Mouse (Mus musculus) heart, embryonic 15.5 days (tissue): ENCODE data around the gene Zfp286. TPM values are rescaled to one million over a fixed set of nuclear protein-coding genes. Genes with fewer than 3 reads are reported as not detected.
"Not testable (repeated sequence)": the region's sequence is repeated elsewhere in the genome, so short reads cannot be mapped to it uniquely, and the experiment has no call there.

ENCODE experiments used
- ATAC-seq: fragments of 200-750 bp; cut with Nextera tagmentation; replicated peaks from 2 replicates; pipeline ENCODE4 v1.8.0; 2017; ENCODE audit warnings: low read depth, moderate TSS enrichment; ENCODE audit not compliant: insufficient number of reproducible peaks, insufficient read depth, low FRiP score
- H3K27ac ChIP-seq: fragments of 300-500 bp; sonication (generic); 2 replicates; pipeline ENCODE4 v1.5.1; 2015; ENCODE audit warnings: mild to moderate bottlenecking, inconsistent platforms
- H3K27me3 ChIP-seq: fragments of 300-500 bp; sonication (generic); 2 replicates; pipeline ENCODE4 v1.6.1; 2015; ENCODE audit warnings: inconsistent platforms
- H3K36me3 ChIP-seq: fragments of 300-500 bp; sonication (generic); 2 replicates; pipeline ENCODE4 v1.6.1; 2015; ENCODE audit warnings: mild to moderate bottlenecking, inconsistent platforms
- H3K4me1 ChIP-seq: fragments of 300-500 bp; sonication (generic); replicated peaks from 2 replicates; pipeline ENCODE4 v1.6.1; 2015; ENCODE audit warnings: inconsistent platforms
- H3K4me2 ChIP-seq: fragments of 300-500 bp; sonication (generic); 2 replicates; pipeline ENCODE4 v1.6.1; 2015; ENCODE audit warnings: inconsistent platforms, mild to moderate bottlenecking, moderate library complexity
- H3K4me3 ChIP-seq: fragments of 300-500 bp; sonication (generic); 2 replicates; pipeline ENCODE4 v1.5.1; 2015; ENCODE audit warnings: mild to moderate bottlenecking, inconsistent platforms
- H3K9ac ChIP-seq: fragments of 300-500 bp; sonication (generic); 2 replicates; pipeline ENCODE4 v1.6.1; 2015; ENCODE audit warnings: mild to moderate bottlenecking, inconsistent platforms
- H3K9me3 ChIP-seq: fragments of 300-500 bp; sonication (generic); replicated peaks from 2 replicates; pipeline ENCODE4 v1.6.1; 2016; ENCODE audit warnings: inconsistent platforms
- WGBS: fragments of 180-500 bp; shearing (Covaris S2); methylation state at CpG from one replicate; pipeline ENCODE4 v1.1.7; 2015; ENCODE audit warnings: mixed read lengths; 5-methylcytosine and 5-hydroxymethylcytosine counted together
- polyA plus RNA-seq: library from polyadenylated mRNA; unstranded; fragments of >200 nt; fragmentation: Nextera tagmentation; extraction: Ambion mirVana; gene quantifications from 2 replicates; pipeline ENCODE4 v1.2.1, GENCODE M21; 2015

Zfp286 gene
- polyA plus RNA-seq, 1 experiment from 2014 or later: 9.3 TPM

DNA sequence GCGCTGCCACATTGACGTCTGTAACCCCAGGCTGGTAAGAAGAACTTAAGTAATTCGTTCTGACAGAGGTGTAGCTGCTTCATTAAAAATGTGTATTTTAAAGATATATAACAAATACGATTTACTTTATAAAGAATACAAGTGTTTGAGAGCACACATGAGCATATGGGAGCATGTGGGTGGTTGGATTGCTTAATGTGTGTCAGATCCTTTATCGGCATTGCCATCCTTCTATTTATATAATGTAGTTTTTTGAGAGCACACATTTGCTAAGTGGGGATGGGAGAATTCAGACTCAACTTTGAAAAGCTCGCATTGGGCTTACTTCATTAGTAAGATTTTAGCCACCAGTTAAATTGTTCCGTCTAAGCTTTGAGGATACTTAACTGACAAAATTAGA is 12.8 kb downstream of the Zfp286 start:
- Histone ChIP-seq H3K27ac (no peak overlapping the region), H3K4me3 (no peak overlapping the region), H3K36me3 (peaks cover 35% of the 10 kb centered on the region), H3K4me1 (no peaks in the 10 kb centered on the region), H3K27me3 (no peaks in the 10 kb centered on the region), H3K9ac (no peak overlapping the region), H3K4me2 (no peak overlapping the region), H3K9me3 (peaks cover 38% of the 10 kb centered on the region)
- no peak for ATAC-seq
- 88% methylated on average over 7 of the region's 7 CpGs for WGBS

- peak overlapping the region; percentile 9 for H3K4me2 ChIP-seq
Measured at GRCm38 (mm10) chr11:62760755-62761457, 28.4 kb downstream of the Zfp286 start.

DNA sequence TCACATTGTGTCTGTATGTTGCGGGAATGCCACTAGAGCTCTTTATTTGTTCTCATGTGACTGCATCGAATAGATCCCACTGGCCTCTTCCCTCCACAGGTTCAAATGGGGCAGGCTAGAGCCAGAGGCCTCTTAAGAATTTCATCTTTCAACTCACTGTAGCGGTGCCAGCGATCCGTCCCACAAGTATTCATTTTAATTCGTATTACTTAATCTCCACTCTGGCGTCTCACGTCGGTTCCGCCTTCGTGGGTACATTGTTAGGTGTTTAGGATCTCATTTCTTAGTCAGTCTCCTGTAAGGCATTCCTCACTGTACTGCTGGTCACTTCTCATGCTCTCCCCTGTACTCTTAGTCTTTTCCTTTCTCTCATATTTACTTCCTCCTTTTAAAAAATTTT is 30.8 kb downstream of the Zfp286 start:
- Histone ChIP-seq H3K4me2 (no peak overlapping the region), H3K9ac (no peak overlapping the region), H3K4me1 (peaks cover 17% of the 10 kb centered on the region), H3K4me3 (no peak overlapping the region), H3K36me3 (no peaks in the 10 kb centered on the region), H3K9me3 (no peaks in the 10 kb centered on the region), H3K27ac (no peak overlapping the region), H3K27me3 (peaks cover 13% of the 10 kb centered on the region)
- 84% methylated on average over 11 of the region's 11 CpGs for WGBS
- no peak for ATAC-seq

More at GRCm38 (mm10) chr11:62760755-62761457, 28.4 kb downstream of the Zfp286 start:
- H3K27me3 ChIP-seq: peaks cover 10% of the 10 kb centered on the region
- no peaks in the 10 kb centered on the region for H3K9me3 ChIP-seq
- H3K9ac ChIP-seq: no peak overlapping the region
- H3K36me3 ChIP-seq: no peaks in the 10 kb centered on the region
- ATAC-seq: no peak
- peaks cover 17% of the 10 kb centered on the region for H3K4me1 ChIP-seq
- 63% methylated on average over 9 of the region's 9 CpGs for WGBS
- no peak overlapping the region for H3K27ac ChIP-seq
- H3K4me3 ChIP-seq: no peak overlapping the region

DNA sequence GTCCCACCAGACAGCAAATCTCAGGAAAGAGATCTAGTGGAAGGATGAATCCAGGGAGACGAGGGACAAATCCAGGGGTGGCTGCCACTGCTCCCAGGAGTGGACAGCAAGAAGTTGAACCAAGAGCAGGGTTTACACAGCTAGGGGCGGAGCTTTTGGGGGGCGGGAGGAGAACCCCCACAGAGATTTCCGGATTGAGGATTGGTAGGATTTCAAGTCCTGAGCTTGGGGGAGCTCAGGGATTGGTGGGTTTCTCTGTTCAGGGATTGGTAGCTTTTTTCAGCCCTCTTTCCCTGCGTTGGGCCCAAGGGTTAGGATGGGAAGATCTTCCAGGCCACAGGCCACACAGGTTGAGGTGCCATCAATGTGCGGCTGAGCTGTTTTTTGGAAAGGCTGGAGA is 31.4 kb downstream of the Zfp286 start:
- H3K27me3 ChIP-seq: peaks cover 13% of the 10 kb centered on the region
- no peak overlapping the region for H3K9ac ChIP-seq
- H3K9me3 ChIP-seq: no peaks in the 10 kb centered on the region
- H3K27ac ChIP-seq: no peak overlapping the region
- ATAC-seq: no peak
- WGBS: 80% methylated on average over 6 of the region's 6 CpGs
- peaks cover 17% of the 10 kb centered on the region for H3K4me1 ChIP-seq
- no peak overlapping the region for H3K4me2 ChIP-seq
- no peak overlapping the region for H3K4me3 ChIP-seq
- no peaks in the 10 kb centered on the region for H3K36me3 ChIP-seq

- Histone ChIP-seq H3K4me3 (peak overlapping the region; percentile 24), H3K9me3 (no peaks in the 10 kb centered on the region), H3K36me3 (no peaks in the 10 kb centered on the region), H3K27ac (no peak overlapping the region), H3K4me1 (peaks cover 17% of the 10 kb centered on the region), H3K9ac (0 out of 2 replicates have a peak overlapping the region, but pooled peaks have one; percentile 26), H3K27me3 (peaks cover 18% of the 10 kb centered on the region), H3K4me2 (peak overlapping the region; percentile 51)
- WGBS: 4% methylated on average over 7 of the region's 7 CpGs
- 0 out of 2 replicates have a peak, but pooled peaks have one; percentile 28 for ATAC-seq
Measured at GRCm38 (mm10) chr11:62757143-62757507, 32.1 kb downstream of the Zfp286 start.

DNA sequence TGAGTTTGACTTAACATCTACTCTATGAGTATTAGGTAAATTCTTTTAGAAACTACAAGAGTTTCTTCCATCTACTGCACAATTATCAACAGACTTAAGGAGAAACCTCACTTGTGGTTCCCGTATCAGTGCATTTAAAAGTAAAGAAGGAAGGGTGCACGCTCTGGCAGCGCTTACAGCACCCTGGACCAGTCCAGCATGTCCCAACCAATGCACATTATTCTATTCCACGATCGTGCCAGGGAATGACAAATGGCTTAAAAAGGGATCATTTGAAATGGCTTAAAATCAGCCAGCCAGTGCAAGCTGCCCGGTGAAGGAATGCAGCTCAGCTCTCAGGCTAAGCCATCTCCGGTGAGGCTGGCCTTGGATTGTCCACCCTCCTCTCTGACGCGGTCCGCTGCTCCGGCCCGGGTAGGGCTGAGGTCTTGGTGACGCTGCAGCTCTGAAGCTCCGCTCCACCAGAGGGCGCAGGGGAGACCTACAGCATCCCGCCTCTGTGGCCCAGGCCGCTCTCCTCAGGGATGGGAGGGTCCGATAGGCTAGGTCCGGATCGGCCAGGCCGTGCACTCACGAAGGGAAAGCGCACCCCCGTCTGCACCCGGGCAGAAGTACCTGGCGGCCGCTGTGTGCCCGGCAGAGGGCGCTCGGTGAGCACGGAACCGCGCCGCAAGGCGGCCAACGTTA is 32.7 kb downstream of the Zfp286 start:
- peak; percentile 100 for ATAC-seq

GRCm38 (mm10) chr11:62752780-62753179 is 36.5 kb downstream of the Zfp286 start, which contains the start of gene Gm10428:
Gene Gm10428, plus strand, starts transcription at chr11:62753100.
- 0 out of 2 replicates have a peak, but pooled peaks cover 3% of the 10 kb centered on the region for H3K4me1 ChIP-seq
- WGBS: 81% methylated on average over 8 of the region's 8 CpGs
- no peak within 1 kb of the TSS for H3K9ac ChIP-seq
- H3K36me3 ChIP-seq: no peaks in the 10 kb centered on the region
- no peaks in the 10 kb centered on the region for H3K9me3 ChIP-seq
- no peak for ATAC-seq
- H3K27me3 ChIP-seq: peaks cover 21% of the 10 kb centered on the region
- no peak within 1 kb of the TSS for H3K27ac ChIP-seq
- no peak within 1 kb of the TSS for H3K4me2 ChIP-seq
- H3K4me3 ChIP-seq: no peak within 1 kb of the TSS

More for the DNA sequence above, 32.7 kb downstream of the Zfp286 start:
- no peaks in the 10 kb centered on the region for H3K36me3 ChIP-seq
- H3K9ac ChIP-seq: 0 out of 2 replicates have a peak overlapping the region, but pooled peaks have one; percentile 26
- no peaks in the 10 kb centered on the region for H3K9me3 ChIP-seq
- WGBS: 8% methylated on average over 36 of the region's 36 CpGs
- peak overlapping the region; percentile 24 for H3K4me3 ChIP-seq
- peaks cover 20% of the 10 kb centered on the region for H3K27me3 ChIP-seq
- H3K4me1 ChIP-seq: peaks cover 11% of the 10 kb centered on the region
- peak overlapping the region; percentile 51 for H3K4me2 ChIP-seq
- H3K27ac ChIP-seq: no peak overlapping the region

- Histone ChIP-seq H3K36me3 (no peaks in the 10 kb centered on the region), H3K27ac (no peak overlapping the region), H3K9ac (no peak overlapping the region), H3K4me3 (no peak overlapping the region), H3K9me3 (no peaks in the 10 kb centered on the region), H3K4me1 (0 out of 2 replicates have a peak, but pooled peaks cover 3% of the 10 kb centered on the region), H3K27me3 (peaks cover 18% of the 10 kb centered on the region), H3K4me2 (no peak overlapping the region)
- 62% methylated on average over 11 of the region's 11 CpGs for WGBS
- ATAC-seq: no peak
Measured at GRCm38 (mm10) chr11:62752191-62752590, 37.1 kb downstream of the Zfp286 start.

GRCm38 (mm10) chr11:62749445-62749844 is 39.8 kb downstream of the Zfp286 start:
- ATAC-seq, H3K4me2 ChIP-seq, H3K9me3 ChIP-seq, H3K27ac ChIP-seq, H3K4me1 ChIP-seq, H3K4me3 ChIP-seq, H3K9ac ChIP-seq, H3K36me3 ChIP-seq: not testable (repeated sequence)
- 81% methylated on average over 13 of the region's 13 CpGs for WGBS
- H3K27me3 ChIP-seq: peaks cover 23% of the 10 kb centered on the region

DNA sequence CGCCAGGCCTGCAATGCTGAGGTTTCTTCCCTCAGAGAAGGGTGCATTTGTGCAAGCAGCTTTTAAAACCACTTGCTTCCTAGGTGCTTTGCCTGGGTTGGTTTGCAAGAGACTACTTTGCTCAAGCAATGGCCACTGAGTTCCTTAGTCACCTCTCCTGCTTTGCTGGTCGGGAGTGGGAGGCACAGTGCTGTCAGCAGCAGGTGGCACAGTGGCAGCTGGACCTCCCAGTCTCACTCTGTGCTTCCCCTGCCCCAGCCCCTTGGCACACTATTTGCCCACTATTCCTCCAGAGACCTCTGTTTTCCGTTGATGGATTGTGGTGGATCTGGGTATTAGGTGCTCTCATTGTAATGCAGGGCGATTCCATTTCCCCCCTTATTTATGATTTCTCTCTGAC is 41.2 kb downstream of the Zfp286 start:
- Histone ChIP-seq H3K27ac (no peak overlapping the region), H3K9ac (no peak overlapping the region), H3K36me3 (no peaks in the 10 kb centered on the region), H3K4me3 (no peak overlapping the region), H3K9me3 (no peaks in the 10 kb centered on the region), H3K4me1 (peaks cover 8% of the 10 kb centered on the region), H3K4me2 (no peak overlapping the region), H3K27me3 (peaks cover 23% of the 10 kb centered on the region)
- WGBS: 73% methylated on average over 4 of the region's 4 CpGs
- no peak for ATAC-seq

- no peaks in the 10 kb centered on the region for H3K36me3 ChIP-seq
- H3K4me3 ChIP-seq: no peak overlapping the region
- H3K4me1 ChIP-seq: peaks cover 8% of the 10 kb centered on the region
- H3K4me2 ChIP-seq: no peak overlapping the region
- ATAC-seq: no peak
- peaks cover 19% of the 10 kb centered on the region for H3K27me3 ChIP-seq
- H3K9me3 ChIP-seq: no peaks in the 10 kb centered on the region
- 76% methylated on average over 9 of the region's 9 CpGs for WGBS
- no peak overlapping the region for H3K27ac ChIP-seq
- no peak overlapping the region for H3K9ac ChIP-seq
Measured at GRCm38 (mm10) chr11:62747227-62747626, 42.0 kb downstream of the Zfp286 start.
